7 mouse cellular contexts compared by ENCODE assay signal in genomic region chr7:79246039-79246670, GRCm38 (mm10). TPM values are rescaled to one million over a fixed set of nuclear protein-coding genes. Genes with fewer than 3 reads are reported as not detected.
DNase-seq lines count a peak whose midpoint lies in the region; ATAC-seq and TF ChIP-seq lines count a peak whose summit lies in the region.

No protein-coding gene starts in this region.

- H3K4me1 ChIP-seq in cortical plate, adult 2 months (ENCODE audit: control insufficient read depth, insufficient read depth, low read length) = no peaks in the 10 kb centered on the region

- intact Hi-C loops in gastrocnemius, postnatal 14 days (cut with DNase I; ENCODE audit: low total_unique reads) = loop anchor here (5.0 kb wide), 2 partner anchors 86 to 101 kb away; no protein-coding TSS in a partner anchor
- intact Hi-C loops in left cerebral cortex, postnatal 14 days (cut with DNase I) = loop anchor here (1.0 kb wide), 1 partner anchor 103 kb away; no protein-coding TSS in a partner anchor

- DNase-seq in adrenal gland, adult 2 months = peak; percentile 81
- DNase-seq in gastrocnemius, postnatal 14 days = peak; percentile 74
- DNase-seq in induced T-regulatory cell, adult 2 months (ENCODE audit: low read depth) = peak; percentile 56
- peak; percentile 79 to 82 for DNase-seq in left cerebral cortex, postnatal 14 days (ENCODE audit: low spot score in 2 of 2)
- DNase-seq in right cerebral cortex, postnatal 25 days = peak; percentile 72

- H3K27ac ChIP-seq in cortical plate, adult 2 months (ENCODE audit: insufficient read depth, low read length) = no peak overlapping the region

- peak; percentile 94 for TF ChIP-seq CTCF in cortical plate, adult 2 months (IDR thresholded peaks at IDR 0.05; ENCODE audit: extremely low read depth, insufficient read depth, low read length)

- no peak overlapping the region for H3K4me3 ChIP-seq in cortical plate, adult 2 months (ENCODE audit: insufficient read depth, low read length)

- ATAC-seq in megakaryocyte progenitor cell, adult 5-6 weeks (replicated peaks; ENCODE audit: poor library complexity) = peak; percentile 89

- no peak for TF ChIP-seq POLR2A in cortical plate, adult 2 months (IDR thresholded peaks at IDR 0.05; ENCODE audit: extremely low read depth, insufficient read depth, low read length)

RNA-seq across cellular contexts. Expression of gene Abhd2, which starts 26.8 kb away (rescaled TPM):
- 1,000 to 10,000 TPM; 1,164 to 1,465 TPM for total RNA-seq in adrenal gland, adult 2 months (2021)
- 187 and 262 TPM in 2 replicates for polyA plus RNA-seq in adrenal gland, adult 2 months (2012; rRNA removed)
- polyA plus RNA-seq in cortical plate, adult 2 months (2012; rRNA removed) = 43.1 and 43.5 TPM in 2 replicates
- total RNA-seq in gastrocnemius, postnatal 14 days (2021) = 10 to 100 TPM in 1 of 2 experiments, 1 to 10 TPM in 1; 8.7 to 11.7 TPM
- 100 to 1,000 TPM; 125 to 135 TPM for total RNA-seq in left cerebral cortex, postnatal 14 days (2021)
- 58.0 and 60.4 TPM in 2 replicates for total RNA-seq in megakaryocyte progenitor cell, adult 5-6 weeks (2015)
- total RNA-seq in megakaryocyte progenitor cell, adult 5-6 weeks (2017) = 28.3 and 30.2 TPM in 2 replicates

Comparison
In these comparisons a context has a peak if more than half of its experiments do, and no peak if none do; other contexts are left out.
1. RNA of gene Abhd2, which starts 26.8 kb away (total RNA-seq): 1,164 to 1,465 TPM in adrenal gland, adult 2 months; 125 to 135 TPM in left cerebral cortex, postnatal 14 days, 28.3 to 60.4 TPM in megakaryocyte progenitor cell, adult 5-6 weeks and 8.7 to 11.7 TPM in gastrocnemius, postnatal 14 days; every median in the first group is over 4 times any median in the second.
2. Peak in every context shown above with its lines, with median percentiles within 50 percentile points of each other: DNase-seq.